Mouse (Mus musculus) G1E (cell line): ENCODE data around the gene Stk24.

Experiments used
- CTCF ChIP-seq: IDR thresholded peaks from 2 replicates; pipeline ENCODE4 v1.5.1; 2012; ENCODE audit warnings: low read depth, low read length, inconsistent platforms, mixed read lengths
- GATA1 ChIP-seq: IDR thresholded peaks from 2 replicates; pipeline ENCODE4 v1.6.1; 2012; ENCODE audit warnings: borderline replicate concordance, low read length, inconsistent platforms, mixed read lengths

DNA sequence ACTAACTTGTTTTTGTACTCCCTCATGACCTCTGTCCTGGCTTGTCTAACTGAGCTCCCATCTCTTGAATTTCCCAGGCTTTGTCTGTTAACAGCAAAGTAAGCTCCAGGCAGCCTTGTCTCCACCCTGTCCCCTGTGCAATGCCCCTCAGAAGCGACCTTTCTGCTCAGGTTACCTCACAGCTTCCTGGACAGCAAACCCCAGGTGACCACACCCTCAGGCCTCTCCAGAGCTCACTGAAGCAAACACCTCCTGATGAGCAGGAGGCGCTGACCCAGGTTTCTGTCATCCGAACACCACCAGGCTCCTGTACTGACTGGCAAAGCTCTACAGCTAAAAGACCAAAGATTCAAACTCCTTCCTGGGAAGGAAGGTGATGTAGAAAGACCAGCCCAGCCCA, 69.9 kb downstream of the Stk24 start:
- TF ChIP-seq CTCF: no peak
- TF ChIP-seq GATA1: no peak
